Mouse (Mus musculus) small intestine, adult 2 months (tissue): ENCODE results near the gene Rab44.

Experiments used
- CTCF ChIP-seq: fragments of 200-500 bp; IDR thresholded peaks from 2 replicates; pipeline ENCODE4 v1.5.1; 2012; ENCODE audit warnings: low read depth, mild to moderate bottlenecking, control low read depth, inconsistent platforms, low read length, moderate library complexity, mixed read lengths; ENCODE audit not compliant: insufficient replicate concordance, insufficient read length; ENCODE audit errors: extremely low read depth
- POLR2A ChIP-seq: fragments of 200-500 bp; IDR thresholded peaks from 2 replicates; pipeline ENCODE4 v1.6.1; 2012; ENCODE audit warnings: low read depth, mild to moderate bottlenecking, control low read depth, inconsistent platforms, low read length, moderate library complexity

DNA sequence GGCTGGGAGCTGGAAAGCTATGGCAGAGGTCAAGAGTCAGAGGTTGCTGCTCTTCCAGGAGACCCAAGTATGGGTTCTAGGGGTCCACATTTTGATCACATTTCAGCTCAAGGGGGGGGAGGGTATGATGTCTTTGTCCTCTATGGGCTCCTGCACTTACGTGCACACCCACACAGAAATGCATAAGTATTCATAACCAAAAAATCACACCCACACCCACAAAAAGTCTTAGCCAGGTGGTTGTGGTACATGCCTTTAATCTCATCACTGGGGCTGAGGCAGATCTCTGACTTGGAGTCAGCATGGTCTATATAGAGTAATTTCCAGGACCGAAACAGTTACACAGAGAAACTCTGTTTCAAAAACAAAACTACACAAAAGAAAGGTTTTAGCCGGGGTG, 48.0 kb upstream of the Rab44 start:
- TF ChIP-seq POLR2A (no peak), CTCF (no peak)
